Mouse (Mus musculus): ENCODE results near the gene Socs1. TPM values are rescaled to one million over a fixed set of nuclear protein-coding genes. Genes with fewer than 3 reads are reported as not detected.

Socs1 gene
- polyA plus RNA-seq, 1 experiment, result 1.9 TPM

DNA sequence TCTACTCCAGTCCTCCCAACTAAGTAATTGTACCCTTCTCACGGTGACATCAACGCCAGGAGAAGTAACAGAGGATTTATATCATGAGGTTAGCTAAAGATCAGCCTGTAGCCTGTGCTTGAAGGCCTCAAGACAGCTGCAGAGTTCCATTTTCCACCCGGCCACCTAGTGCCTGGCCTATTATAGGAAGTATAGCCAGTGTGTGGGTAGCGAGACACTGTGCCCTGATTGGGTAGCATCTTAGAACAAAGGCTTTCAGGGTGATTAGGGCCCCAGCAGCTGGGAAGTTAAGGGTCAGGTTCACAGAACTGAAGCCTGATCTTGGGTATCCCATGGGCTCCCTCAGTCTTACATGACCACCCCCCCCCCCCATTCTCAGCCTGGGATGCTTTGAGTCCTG, 3.5 kb upstream of the Socs1 start:
- H3K27me3 ChIP-seq (ENCODE audit: control insufficient read depth, insufficient read depth, low read length, poor library complexity, severe bottlenecking), result no peaks in the 10 kb centered on the region; the same call in 1 of the 2 replicates
- H3K9me3 ChIP-seq (replicated peaks; ENCODE audit: control insufficient read depth, insufficient read depth, low read length, poor library complexity, severe bottlenecking), result no peaks in the 10 kb centered on the region
- peaks cover 1% of the 10 kb centered on the region for H3K4me1 ChIP-seq (ENCODE audit: control insufficient read depth, insufficient read depth, low read length)
- TF ChIP-seq CTCF (IDR thresholded peaks at IDR 0.05; ENCODE audit: low read depth, low read length), result no peak
- H3K27ac ChIP-seq (ENCODE audit: insufficient read depth, low read length), result no peak overlapping the region
- H3K4me3 ChIP-seq (ENCODE audit: low read depth, low read length), result no peak overlapping the region
- no peak overlapping the region for H3K9ac ChIP-seq (ENCODE audit: low read depth, poor library complexity, severe bottlenecking)
- H3K36me3 ChIP-seq (ENCODE audit: control insufficient read depth, insufficient read depth, low read length, poor library complexity, severe bottlenecking), result no peaks in the 10 kb centered on the region

- H3K36me3 ChIP-seq (ENCODE audit: control insufficient read depth, insufficient read depth, low read length, poor library complexity, severe bottlenecking), result no peaks in the 10 kb centered on the region
- H3K9me3 ChIP-seq (replicated peaks; ENCODE audit: control insufficient read depth, insufficient read depth, low read length, poor library complexity, severe bottlenecking), result no peaks in the 10 kb centered on the region
- TF ChIP-seq CTCF (IDR thresholded peaks at IDR 0.05; ENCODE audit: low read depth, low read length), result no peak
- H3K27me3 ChIP-seq (ENCODE audit: control insufficient read depth, insufficient read depth, low read length, poor library complexity, severe bottlenecking), result no peaks in the 10 kb centered on the region; the same call in 1 of the 2 replicates
- H3K9ac ChIP-seq (ENCODE audit: low read depth, poor library complexity, severe bottlenecking), result no peak within 1 kb of the TSS
- H3K4me1 ChIP-seq (ENCODE audit: control insufficient read depth, insufficient read depth, low read length), result peaks cover 1% of the 10 kb centered on the region
- H3K4me3 ChIP-seq (ENCODE audit: low read depth, low read length), result peak within 1 kb of the TSS; percentile 18
- no peak within 1 kb of the TSS for H3K27ac ChIP-seq (ENCODE audit: insufficient read depth, low read length)
Measured at GRCm38 (mm10) chr16:10788271-10788670, 2.9 kb upstream of the Socs1 start, which contains the start of gene Tnp2. Gene Tnp2, minus strand, starts transcription at chr16:10788660.

- Histone ChIP-seq H3K4me3 (ENCODE audit: low read depth, low read length) (no peak overlapping the region), H3K9me3 (replicated peaks; ENCODE audit: control insufficient read depth, insufficient read depth, low read length, poor library complexity, severe bottlenecking) (no peaks in the 10 kb centered on the region), H3K36me3 (ENCODE audit: control insufficient read depth, insufficient read depth, low read length, poor library complexity, severe bottlenecking) (no peaks in the 10 kb centered on the region), H3K4me1 (ENCODE audit: control insufficient read depth, insufficient read depth, low read length) (peaks cover 1% of the 10 kb centered on the region), H3K9ac (ENCODE audit: low read depth, poor library complexity, severe bottlenecking) (no peak overlapping the region), H3K27ac (ENCODE audit: insufficient read depth, low read length) (no peak overlapping the region), H3K27me3 (ENCODE audit: control insufficient read depth, insufficient read depth, low read length, poor library complexity, severe bottlenecking) (no peaks in the 10 kb centered on the region; the same call in 1 of the 2 replicates)
- TF ChIP-seq CTCF (IDR thresholded peaks at IDR 0.05; ENCODE audit: low read depth, low read length) (peak; percentile 11), EP300 (IDR thresholded peaks at IDR 0.05; ENCODE audit: insufficient read depth, low read depth, low read length) (no peak)
Measured at GRCm38 (mm10) chr16:10787548-10788058, 2.3 kb upstream of the Socs1 start.

- Histone ChIP-seq H3K36me3 (ENCODE audit: control insufficient read depth, insufficient read depth, low read length, poor library complexity, severe bottlenecking) (no peaks in the 10 kb centered on the region), H3K4me3 (ENCODE audit: low read depth, low read length) (no peak overlapping the region), H3K4me1 (ENCODE audit: control insufficient read depth, insufficient read depth, low read length) (peaks cover 1% of the 10 kb centered on the region), H3K27me3 (ENCODE audit: control insufficient read depth, insufficient read depth, low read length, poor library complexity, severe bottlenecking) (no peaks in the 10 kb centered on the region; the same call in 1 of the 2 replicates), H3K27ac (ENCODE audit: insufficient read depth, low read length) (no peak overlapping the region), H3K9ac (ENCODE audit: low read depth, poor library complexity, severe bottlenecking) (no peak overlapping the region), H3K9me3 (replicated peaks; ENCODE audit: control insufficient read depth, insufficient read depth, low read length, poor library complexity, severe bottlenecking) (no peaks in the 10 kb centered on the region)
- TF ChIP-seq POLR2A (IDR thresholded peaks at IDR 0.05; ENCODE audit: insufficient read depth, low read length), result no peak
- no peak for TF ChIP-seq EP300 (IDR thresholded peaks at IDR 0.05; ENCODE audit: insufficient read depth, low read depth, low read length)
- TF ChIP-seq CTCF (IDR thresholded peaks at IDR 0.05; ENCODE audit: low read depth, low read length), result no peak
Measured at GRCm38 (mm10) chr16:10786782-10787547, 1.6 kb upstream of the Socs1 start.

DNA sequence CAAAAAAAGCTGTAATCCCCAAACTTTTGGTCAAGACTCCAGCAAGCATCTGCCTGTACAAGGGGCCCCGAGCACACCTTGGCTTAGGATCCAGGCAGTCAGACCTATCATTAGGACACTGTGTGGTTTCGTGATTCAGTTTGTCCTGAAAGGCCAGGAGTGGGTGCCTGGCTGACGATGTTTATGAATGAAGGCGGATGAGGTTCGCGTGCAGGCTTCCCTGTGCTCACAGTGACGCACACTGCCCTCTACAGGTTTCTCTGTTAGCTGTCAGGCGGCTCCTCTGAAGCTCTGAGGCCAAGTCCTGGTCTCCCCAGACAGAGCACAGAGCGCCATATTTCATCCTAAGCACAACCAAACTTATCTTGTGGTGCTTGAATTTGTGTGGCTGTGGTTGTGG, 952 bp upstream of the Socs1 start:
- Histone ChIP-seq H3K27me3 (ENCODE audit: control insufficient read depth, insufficient read depth, low read length, poor library complexity, severe bottlenecking) (no peaks in the 10 kb centered on the region; the same call in 1 of the 2 replicates), H3K9ac (ENCODE audit: low read depth, poor library complexity, severe bottlenecking) (peak overlapping the region; percentile 84), H3K9me3 (replicated peaks; ENCODE audit: control insufficient read depth, insufficient read depth, low read length, poor library complexity, severe bottlenecking) (no peaks in the 10 kb centered on the region), H3K27ac (ENCODE audit: insufficient read depth, low read length) (peak overlapping the region; percentile 15; the same call in 1 of the 2 replicates), H3K36me3 (ENCODE audit: control insufficient read depth, insufficient read depth, low read length, poor library complexity, severe bottlenecking) (no peaks in the 10 kb centered on the region), H3K4me3 (ENCODE audit: low read depth, low read length) (peak overlapping the region; percentile 67), H3K4me1 (ENCODE audit: control insufficient read depth, insufficient read depth, low read length) (peaks cover 1% of the 10 kb centered on the region)
- TF ChIP-seq EP300 (IDR thresholded peaks at IDR 0.05; ENCODE audit: insufficient read depth, low read depth, low read length) (0 out of 2 replicates have a peak, but pooled peaks have one; percentile 38), POLR2A (IDR thresholded peaks at IDR 0.05; ENCODE audit: insufficient read depth, low read length) (no peak), CTCF (IDR thresholded peaks at IDR 0.05; ENCODE audit: low read depth, low read length) (peak; percentile 86)

DNA sequence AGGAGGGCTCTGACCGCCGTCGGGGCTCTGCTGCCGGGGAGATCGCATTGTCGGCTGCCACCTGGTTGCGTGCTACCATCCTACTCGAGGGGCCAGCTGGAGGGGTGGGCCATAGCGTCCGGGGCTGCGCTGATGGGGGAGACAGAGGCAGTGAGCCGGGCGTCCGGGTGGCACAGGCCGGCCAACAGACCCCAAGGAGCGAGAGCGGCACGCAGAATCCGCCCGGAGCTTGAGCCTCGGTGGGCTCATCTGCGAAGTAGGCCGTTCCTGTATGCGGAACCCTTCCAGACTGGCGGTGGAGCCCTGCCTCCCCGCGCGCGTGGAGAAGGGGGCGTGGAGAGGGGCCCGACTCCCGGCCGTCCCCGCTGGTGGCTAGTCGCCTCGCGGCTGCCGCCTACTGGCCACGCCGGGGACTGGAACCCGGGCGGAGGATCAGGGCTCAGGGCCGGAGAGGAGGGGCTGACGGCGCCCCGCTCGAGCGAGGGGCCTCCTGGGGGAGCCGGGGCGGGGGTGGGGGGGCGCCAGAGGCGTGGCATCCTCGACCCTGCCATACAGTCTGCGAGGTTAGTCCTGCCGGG, 454 bp downstream of the Socs1 start:
- Histone ChIP-seq H3K9me3 (replicated peaks; ENCODE audit: control insufficient read depth, insufficient read depth, low read length, poor library complexity, severe bottlenecking) (no peaks in the 10 kb centered on the region), H3K27ac (ENCODE audit: insufficient read depth, low read length) (no peak overlapping the region), H3K9ac (ENCODE audit: low read depth, poor library complexity, severe bottlenecking) (peak overlapping the region; percentile 84), H3K36me3 (ENCODE audit: control insufficient read depth, insufficient read depth, low read length, poor library complexity, severe bottlenecking) (no peaks in the 10 kb centered on the region), H3K27me3 (ENCODE audit: control insufficient read depth, insufficient read depth, low read length, poor library complexity, severe bottlenecking) (no peaks in the 10 kb centered on the region; the same call in 1 of the 2 replicates), H3K4me1 (ENCODE audit: control insufficient read depth, insufficient read depth, low read length) (peaks cover 1% of the 10 kb centered on the region), H3K4me3 (ENCODE audit: low read depth, low read length) (peak overlapping the region; percentile 74)
- TF ChIP-seq CTCF (IDR thresholded peaks at IDR 0.05; ENCODE audit: low read depth, low read length) (peak; percentile 52), POLR2A (IDR thresholded peaks at IDR 0.05; ENCODE audit: insufficient read depth, low read length) (no peak)

Measured in ES-Bruce4 (cell line).